Mouse (Mus musculus): Measurements from ENCODE around the gene Slco2b1.
"Not testable (repeated sequence)": the region's sequence is repeated elsewhere in the genome, so short reads cannot be mapped to it uniquely, and the experiment has no call there.

The Slco2b1 gene

DNA sequence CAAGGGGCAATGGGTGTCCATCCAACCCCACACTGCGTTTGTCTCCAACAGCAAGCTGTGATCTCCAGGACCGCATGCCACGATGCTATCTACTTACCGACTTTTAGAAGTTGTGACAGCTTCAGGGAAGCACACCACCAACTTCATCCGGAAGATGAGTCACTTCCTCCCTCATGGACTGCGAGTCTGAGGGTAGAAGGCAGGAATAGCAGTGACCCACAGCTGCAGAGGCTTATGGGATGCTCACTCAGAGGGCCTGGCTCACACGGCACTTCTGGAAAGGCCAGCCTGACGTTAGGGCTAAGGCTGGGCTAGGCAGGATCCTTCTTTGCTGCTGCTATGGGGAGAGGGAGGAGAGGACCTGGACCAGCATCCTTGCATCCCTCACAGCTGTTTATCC lies at the start of gene Slco2b1:
Gene Slco2b1 (minus strand): TSS at position 175 of the 400 bp plus-strand sequence.
- DNase-seq (ENCODE audit: low spot score) = no peak

DNA sequence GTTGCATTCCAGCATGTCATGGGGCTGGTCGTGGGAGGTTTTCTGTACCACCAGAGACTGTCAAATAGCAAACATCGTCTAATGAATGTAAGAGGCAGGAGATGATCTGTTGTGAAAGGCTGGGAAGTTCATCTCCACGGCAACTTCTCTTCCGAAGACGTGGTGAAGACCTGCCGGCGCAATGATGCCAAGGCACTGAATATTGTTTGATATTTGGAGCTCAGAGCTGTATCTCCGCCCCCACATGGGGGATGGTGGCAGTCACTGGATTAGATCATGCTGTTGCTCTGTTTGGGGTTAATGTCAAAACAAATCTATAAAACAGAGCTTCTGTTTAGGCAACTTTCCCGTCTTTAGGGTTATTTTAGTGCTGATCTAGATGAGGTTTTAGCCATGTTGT lies 28.1 kb upstream of the Slco2b1 start:
- no peak for DNase-seq (ENCODE audit: low spot score)

GRCm38 (mm10) chr7:99735491-99735890 lies 24.4 kb upstream of the Slco2b1 start:
- not testable (repeated sequence) for DNase-seq (ENCODE audit: low spot score)

- no peak for DNase-seq (ENCODE audit: low spot score)
Observed at GRCm38 (mm10) chr7:99734612-99735011, 23.5 kb upstream of the Slco2b1 start.

- DNase-seq (ENCODE audit: low spot score) = no peak
Observed at GRCm38 (mm10) chr7:99729973-99730372, 18.8 kb upstream of the Slco2b1 start, which contains the start of gene Olfr520. TSS of gene Olfr520 (plus strand) at chr7:99730273.

DNA sequence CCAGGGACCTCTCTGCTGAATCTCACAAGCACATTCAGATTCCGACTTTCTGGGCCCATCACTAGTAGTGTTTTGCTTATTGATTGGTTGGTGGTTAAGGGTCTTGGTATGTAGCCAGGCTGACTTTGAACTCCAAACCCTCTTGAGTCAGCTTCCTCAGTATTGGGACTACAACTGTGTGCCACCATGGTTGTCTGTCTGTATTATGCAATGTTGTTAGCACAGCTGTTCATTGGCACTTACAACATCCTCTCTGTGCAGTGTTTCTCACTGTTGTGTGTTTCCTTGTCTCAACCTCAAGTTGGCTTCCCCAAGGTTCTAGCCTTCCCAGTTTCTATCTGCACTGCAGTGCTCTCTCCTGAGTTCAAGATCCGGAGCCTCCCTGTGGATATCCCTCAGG lies 5.4 kb upstream of the Slco2b1 start:
- DNase-seq (ENCODE audit: low spot score) = no peak

DNA sequence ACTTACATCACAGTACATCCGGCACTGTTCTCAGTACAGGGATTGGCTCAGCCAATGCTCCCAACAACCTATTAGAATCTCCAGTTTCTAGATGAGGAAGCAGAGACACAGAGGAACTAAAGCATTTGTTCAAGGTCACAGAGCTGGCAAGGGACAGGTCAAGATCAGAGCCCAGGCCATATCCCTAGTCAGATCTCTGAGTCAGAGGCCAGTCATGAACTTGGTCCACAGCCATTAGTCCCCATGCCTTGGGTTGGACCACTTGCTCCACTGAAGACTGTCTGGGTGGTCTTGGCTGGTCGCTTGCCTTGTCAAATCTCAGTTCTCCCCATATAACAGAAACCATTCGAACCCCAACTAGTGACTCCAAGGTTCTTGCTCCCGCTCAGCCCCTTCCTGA lies 1.3 kb upstream of the Slco2b1 start:
- DNase-seq (ENCODE audit: low spot score) = no peak

DNA sequence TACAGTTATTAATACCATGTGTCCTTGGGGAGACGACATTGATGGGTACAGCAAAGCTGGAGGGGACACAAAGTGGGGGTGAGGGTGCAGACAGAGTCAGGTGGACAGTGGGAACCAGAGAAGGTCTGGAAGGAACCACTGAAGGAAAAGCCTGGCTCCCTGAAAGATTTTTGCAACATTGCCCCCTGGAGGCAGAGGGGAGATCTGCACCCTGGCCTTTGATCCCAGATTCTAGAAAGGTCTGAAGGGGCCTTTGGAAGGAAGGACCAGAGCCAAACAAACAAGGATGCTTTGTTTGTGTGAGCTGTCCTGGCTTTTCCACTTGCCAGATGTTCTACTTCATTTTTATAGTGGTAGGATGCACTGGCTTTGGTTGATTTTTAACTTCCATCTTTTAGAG lies 664 bp downstream of the Slco2b1 start:
- DNase-seq (ENCODE audit: low spot score) = no peak

- DNase-seq (ENCODE audit: low spot score) = no peak
Observed at GRCm38 (mm10) chr7:99709992-99710391, 1.1 kb downstream of the Slco2b1 start.

DNA sequence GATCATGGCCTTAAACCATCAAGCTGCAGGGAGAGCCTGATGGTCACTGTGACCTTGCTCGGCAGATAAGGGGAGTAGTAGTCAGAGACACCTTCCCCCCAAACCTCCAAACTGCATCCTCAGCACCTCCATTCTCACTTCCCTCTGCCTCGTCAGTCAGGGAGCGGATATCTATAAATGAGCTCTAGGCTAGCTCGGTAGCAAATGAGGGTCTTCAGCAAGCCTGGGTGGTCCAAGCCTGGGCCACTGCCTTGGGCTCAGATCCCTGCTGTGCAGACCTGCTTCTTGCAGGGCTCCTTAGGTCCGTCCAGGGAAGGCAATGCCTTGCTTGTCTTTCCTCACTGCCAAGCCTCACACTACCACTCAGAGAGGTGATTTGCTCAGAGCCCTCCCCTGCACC lies 2.4 kb downstream of the Slco2b1 start:
- DNase-seq (ENCODE audit: low spot score) = no peak

DNA sequence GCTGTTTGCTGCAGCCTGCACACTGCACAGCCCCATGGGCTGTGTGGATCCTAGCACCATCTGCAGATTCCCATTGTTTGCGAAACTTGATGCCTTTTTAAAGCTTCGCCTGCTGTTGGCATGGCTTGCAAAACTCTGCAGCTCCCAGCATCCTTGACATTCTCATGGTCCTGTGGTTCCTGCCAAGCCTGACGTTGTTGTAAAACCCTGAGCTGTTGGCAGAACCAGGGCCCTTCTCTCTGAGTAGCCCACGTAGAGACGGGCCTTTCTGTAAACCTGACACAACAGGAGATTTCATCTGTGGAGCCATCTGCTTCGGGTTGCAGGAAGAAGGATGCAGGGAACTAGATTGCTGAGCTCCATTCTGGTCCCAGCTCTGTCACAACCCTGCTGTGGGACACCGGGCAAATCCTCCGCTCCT lies 2.8 kb downstream of the Slco2b1 start:
- DNase-seq (ENCODE audit: low spot score) = peak; percentile 51

- no peak for DNase-seq (ENCODE audit: low spot score)
Observed at GRCm38 (mm10) chr7:99707671-99708070, 3.5 kb downstream of the Slco2b1 start.

- DNase-seq (ENCODE audit: low spot score) = no peak
Observed at GRCm38 (mm10) chr7:99707038-99707595, 4.0 kb downstream of the Slco2b1 start.

DNA sequence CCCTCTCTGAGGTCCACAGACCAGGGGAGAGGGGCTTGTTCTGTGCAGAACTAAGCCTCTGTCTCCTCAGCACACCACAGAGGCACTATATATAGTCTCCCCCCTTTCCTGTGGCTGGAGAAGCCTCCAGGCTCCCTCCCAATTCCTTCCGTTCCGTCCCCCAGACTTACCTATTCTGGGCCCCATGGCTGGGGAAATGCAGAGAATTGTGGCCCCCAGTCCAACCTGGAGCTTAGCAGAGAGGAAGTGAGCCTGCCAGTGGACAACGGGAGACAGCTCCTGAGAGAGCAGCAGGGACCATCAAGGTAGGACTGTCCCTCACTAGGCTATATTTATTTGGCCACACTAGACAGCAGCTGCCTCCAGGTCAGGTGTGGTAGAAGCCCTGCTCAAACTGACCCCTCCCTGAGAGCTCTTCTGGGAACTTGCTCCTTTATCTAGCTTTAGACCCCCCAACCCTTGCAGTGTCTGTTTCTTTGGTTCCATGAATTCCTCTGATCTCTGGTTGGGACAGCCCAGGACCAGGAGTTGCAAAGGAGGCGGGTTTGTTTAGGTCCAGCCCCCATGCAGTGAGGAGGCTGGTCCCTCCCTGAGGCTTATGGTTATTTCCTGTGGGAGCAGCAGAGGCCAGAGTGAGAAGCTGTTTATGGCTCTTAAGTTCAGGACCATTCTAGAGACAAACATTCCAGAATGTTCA lies 4.7 kb downstream of the Slco2b1 start:
- DNase-seq (ENCODE audit: low spot score) = no peak

DNA sequence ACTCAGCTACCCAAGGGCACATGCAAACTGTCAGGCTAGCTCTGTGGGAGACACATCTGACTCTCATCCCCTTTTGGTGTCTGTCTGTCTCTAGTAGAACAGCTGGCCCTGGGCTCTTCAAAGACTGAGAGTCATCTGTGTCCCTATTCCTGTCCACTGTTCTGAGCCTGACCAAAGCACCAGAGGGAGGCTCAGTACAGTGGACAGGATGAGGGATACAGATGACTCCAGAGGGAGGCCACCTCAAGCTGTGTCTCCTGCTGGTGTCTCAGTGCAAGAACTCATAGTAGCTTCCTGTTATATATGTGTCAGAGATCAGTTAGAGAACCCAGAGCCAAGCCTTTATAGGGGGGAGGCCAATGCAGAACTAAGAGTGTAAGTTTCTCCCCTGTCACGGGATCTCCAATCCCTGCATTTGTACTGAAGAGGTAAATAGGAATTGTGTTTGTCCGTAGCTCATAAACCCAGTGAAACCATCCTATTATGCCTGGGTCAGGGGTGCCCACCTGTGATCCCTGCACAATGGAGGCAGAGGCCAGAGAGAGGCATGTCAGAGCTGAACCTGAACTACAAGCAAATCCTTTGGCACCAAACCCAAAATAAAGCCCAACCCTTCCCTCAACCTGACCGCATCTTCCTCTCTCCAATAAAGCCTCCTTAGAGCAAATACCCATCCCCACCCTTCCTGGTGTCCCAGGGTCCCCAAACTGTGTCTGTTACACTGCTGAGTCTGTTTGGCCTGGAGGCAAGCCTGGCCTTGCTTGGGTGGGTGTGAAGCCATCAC lies 6.2 kb downstream of the Slco2b1 start:
- no peak for DNase-seq (ENCODE audit: low spot score)

- DNase-seq (ENCODE audit: low spot score) = peak; percentile 47
Observed at GRCm38 (mm10) chr7:99702201-99702600, 8.9 kb downstream of the Slco2b1 start.

- no peak for DNase-seq (ENCODE audit: low spot score)
Observed at GRCm38 (mm10) chr7:99700641-99701040, 10.5 kb downstream of the Slco2b1 start.

DNA sequence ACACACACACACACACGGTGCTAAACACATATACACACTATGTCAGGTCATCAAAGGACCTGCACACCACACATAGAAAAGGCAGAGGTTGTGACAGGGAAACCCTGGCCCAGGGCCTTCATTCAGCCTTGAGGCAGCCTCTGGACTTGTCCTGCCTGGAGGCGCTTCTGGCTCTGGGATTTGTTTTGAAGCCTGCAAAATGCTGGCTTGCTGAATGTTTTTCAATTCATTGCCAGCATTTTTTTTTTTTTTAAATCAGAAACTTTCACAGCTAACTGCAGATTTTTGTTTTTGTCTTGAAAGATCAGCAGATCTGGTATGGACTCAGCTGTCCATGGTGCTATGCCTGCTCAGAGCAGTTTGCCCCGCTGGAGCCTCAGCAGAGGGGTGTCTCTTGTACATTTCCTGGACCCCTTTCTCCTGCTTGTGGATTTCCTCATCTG lies 11.4 kb downstream of the Slco2b1 start:
- peak; percentile 74 for DNase-seq (ENCODE audit: low spot score)

GRCm38 (mm10) chr7:99699106-99699505 lies 12.0 kb downstream of the Slco2b1 start:
- DNase-seq (ENCODE audit: low spot score) = no peak

DNA sequence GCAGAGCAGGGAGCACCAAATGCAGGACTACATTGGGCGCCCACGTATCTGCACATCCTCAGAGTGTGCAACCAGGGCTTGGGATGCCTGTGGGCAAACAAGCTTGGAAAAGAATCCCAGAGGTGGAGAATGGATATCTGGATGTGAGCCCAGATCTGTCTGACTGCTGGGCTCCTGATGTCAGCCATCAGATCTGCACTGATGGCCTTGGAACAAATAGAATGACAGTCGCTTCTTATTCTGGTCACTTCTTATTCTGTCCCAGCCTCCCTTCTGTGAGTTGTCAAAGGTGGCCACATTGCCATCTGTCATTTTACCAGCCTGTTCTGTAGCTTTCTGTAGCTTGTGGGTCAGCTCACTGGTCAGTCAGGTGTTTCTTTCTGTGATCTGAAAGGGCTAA lies 12.6 kb downstream of the Slco2b1 start:
- no peak for DNase-seq (ENCODE audit: low spot score)

GRCm38 (mm10) chr7:99695471-99696057 lies 15.6 kb downstream of the Slco2b1 start:
- DNase-seq (ENCODE audit: low spot score) = no peak

DNA sequence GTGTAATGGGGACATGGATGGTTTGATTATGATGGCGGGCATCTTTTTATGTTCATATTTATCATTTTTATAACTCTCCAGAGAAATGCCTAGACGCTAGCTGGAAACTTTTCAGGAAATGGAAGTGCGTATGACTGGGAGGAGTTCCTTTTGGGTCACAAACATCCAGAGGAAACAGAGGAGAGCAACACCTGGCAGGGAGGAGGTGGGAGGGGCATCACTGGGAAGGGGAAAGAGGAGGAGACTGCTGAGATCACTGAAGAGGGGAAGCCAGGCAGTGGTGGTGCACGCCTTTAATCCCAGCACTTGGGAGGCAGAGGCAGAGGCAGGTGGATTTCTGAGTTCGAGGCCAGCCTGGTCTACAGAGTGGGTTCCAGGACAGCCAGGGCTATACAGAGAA lies 16.7 kb downstream of the Slco2b1 start:
- not testable (repeated sequence) for DNase-seq (ENCODE audit: low spot score)

DNA sequence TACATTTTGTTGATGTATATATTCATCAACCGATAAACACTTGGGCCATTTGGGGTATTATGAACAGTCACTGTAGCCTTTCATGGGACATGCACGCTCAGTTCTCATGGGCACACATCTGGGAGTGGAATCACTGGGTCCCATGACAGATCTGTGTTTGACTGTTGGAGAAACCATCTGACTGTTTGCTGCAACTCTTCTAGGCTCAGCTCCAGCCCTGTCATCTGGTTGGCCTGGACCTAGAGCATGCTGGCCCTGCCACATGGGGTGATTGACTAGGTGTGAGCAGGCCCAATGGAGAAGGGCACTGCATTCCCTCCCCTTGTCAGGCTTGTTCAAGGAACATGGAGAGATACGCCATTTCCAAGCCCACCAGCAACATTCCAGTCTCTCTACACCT lies 17.2 kb downstream of the Slco2b1 start:
- DNase-seq (ENCODE audit: low spot score) = no peak
